Mouse (Mus musculus) left cerebral cortex, adult 9 months (tissue): ENCODE data around the gene Slc25a48.

Experiments used
- DNase-seq, 2 experiments: peaks; one replicate each; pipeline ENCODE4 v3.0.0; 2022; ENCODE audit warnings: low spot score in 2 of 2

Gene Slc25a48

DNA sequence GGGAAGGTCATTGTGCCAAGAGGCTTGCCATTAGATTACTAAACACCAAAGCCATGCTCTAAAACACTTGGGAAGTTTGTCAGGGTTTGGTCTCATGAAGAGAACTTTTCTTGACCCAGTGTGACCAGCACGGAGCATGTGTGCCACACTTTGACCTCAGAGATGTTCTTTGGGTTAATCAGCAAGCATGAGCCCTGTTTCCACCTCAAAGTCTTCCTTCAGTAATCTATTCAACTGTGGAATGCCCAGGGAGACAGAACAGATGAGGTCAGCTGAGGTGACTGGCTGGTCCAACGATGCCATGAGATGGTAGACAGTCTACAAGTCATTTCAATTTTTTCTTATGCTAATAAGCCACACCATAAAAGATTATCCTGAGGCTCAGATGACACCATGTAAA lies 71.6 kb downstream of the Slc25a48 start:
- DNase-seq, result no peak

DNA sequence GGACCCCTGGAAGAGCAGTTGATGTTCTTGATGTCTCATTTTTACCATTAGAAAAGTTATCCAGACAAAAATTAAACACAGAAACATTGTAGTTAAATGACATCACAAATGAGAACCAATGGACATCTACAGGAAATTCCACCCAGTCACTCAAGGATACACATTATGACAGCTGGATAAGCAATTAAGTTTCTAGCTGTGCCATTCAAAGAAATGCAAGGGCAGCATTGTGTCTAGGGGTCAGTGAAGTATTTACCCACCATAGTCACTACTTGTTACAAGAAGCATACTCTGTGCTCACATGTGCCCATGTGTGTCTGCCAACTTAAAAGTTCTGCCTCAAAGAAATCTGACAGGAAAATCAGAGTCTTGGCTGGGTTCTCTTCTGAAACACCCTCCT lies 75.4 kb downstream of the Slc25a48 start:
- no peak for DNase-seq

DNA sequence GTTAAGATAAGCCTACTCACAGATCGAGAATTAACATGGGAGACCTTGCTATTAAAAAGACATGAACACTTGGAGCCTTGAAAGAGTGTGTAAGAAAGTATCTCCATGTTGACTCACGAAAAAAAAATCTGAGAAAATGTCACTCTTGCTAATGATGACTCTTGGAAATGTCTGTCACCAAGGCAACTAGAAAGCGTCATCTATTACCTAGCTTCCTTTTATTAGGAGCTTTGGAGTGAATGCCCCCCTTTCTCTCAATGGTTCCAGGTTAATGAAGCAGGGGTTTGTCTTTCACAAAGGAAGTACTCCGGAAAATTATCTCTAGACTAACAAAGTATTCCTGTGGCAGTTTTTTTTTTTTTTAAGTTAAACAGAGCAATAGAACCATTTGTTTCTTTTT lies 78.2 kb downstream of the Slc25a48 start:
- no peak for DNase-seq

- no peak for DNase-seq
Observed at GRCm38 (mm10) chr13:56516816-56517215, 78.7 kb downstream of the Slc25a48 start.

DNA sequence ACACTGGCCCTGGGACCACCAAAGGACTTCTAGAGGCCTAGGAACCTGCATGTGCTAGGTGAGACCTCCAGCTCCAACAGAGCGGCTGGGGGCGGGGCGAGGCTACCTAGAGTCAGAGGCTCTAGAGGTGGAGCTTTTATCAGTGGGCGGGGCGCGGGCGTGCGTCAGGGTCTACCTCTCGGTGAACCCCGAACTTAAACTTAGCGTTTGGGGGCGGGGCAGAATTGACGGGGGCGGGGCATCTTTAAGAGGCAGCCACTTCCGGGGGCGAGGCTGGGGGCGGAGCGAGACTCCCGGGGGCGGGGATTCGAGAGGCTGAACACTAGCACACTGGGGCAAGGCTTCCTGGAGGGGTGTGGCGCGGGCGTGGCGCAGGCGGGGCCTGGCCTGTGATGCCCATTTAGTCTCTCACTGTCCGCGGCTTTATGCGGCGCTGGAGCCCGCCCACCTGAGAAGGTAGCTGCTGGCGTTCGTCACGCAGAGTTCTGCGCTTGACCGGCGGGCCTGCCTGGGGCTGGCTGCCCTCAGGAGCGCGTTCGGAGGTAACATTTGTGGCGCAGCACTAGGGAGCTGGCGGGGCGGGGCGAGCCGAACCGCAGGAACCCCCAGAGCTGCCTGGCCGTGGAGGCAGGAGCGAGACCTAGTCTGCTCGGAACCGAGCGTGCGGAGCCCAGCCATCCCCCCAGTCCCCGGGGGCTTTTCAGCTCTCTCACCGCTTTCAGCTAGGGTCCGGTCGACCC lies 84.1 kb downstream of the Slc25a48 start, which contains the start of gene Fbxl21:
Gene Fbxl21 (plus strand): TSS at position 392 of the 740 bp plus-strand sequence.
- DNase-seq, result peak; percentile 82 to 93

- DNase-seq, result peak in 1 of 2 experiments; percentile 5
Observed at GRCm38 (mm10) chr13:56522821-56523167, 84.6 kb downstream of the Slc25a48 start.
